Mouse (Mus musculus): ENCODE results near the gene Spsb2. TPM values are rescaled to one million over a fixed set of nuclear protein-coding genes. Genes with fewer than 3 reads are reported as not detected.

The Spsb2 gene
- polyA plus RNA-seq, 1 experiment from 2014 or later, result 12.7 TPM

Other genes starting within 250 kb of the Spsb2 start
- not detected in 2 replicates for gene C1rb, start 238.4 kb upstream of the Spsb2 start, polyA plus RNA-seq (2015; fragmentation: Nextera tagmentation; extraction: Ambion mirVana)
- gene C1s2, start 172.6 kb upstream of the Spsb2 start, polyA plus RNA-seq (2015; fragmentation: Nextera tagmentation; extraction: Ambion mirVana), result 0.07 TPM in 1 of 2 replicates, not detected in the other
- 56.8 and 61.9 TPM in 2 replicates for gene Lpcat3, start 145.6 kb upstream of the Spsb2 start, polyA plus RNA-seq (2015; fragmentation: Nextera tagmentation; extraction: Ambion mirVana)
- gene Emg1, start 96.5 kb upstream of the Spsb2 start, polyA plus RNA-seq (2015; fragmentation: Nextera tagmentation; extraction: Ambion mirVana), result 199 and 200 TPM in 2 replicates
- 327 and 340 TPM in 2 replicates for gene Phb2, start 96.3 kb upstream of the Spsb2 start, polyA plus RNA-seq (2015; fragmentation: Nextera tagmentation; extraction: Ambion mirVana)
- gene Ptpn6, start 69.9 kb upstream of the Spsb2 start, polyA plus RNA-seq (2015; fragmentation: Nextera tagmentation; extraction: Ambion mirVana), result 17.3 and 24.3 TPM in 2 replicates
- gene Grcc10, start 67.3 kb upstream of the Spsb2 start, polyA plus RNA-seq (2015; fragmentation: Nextera tagmentation; extraction: Ambion mirVana), result 406 and 416 TPM in 2 replicates
- not detected in 2 replicates for gene Gm45234, start 52.6 kb upstream of the Spsb2 start, polyA plus RNA-seq (2015; fragmentation: Nextera tagmentation; extraction: Ambion mirVana)
- gene Atn1, start 52.1 kb upstream of the Spsb2 start, polyA plus RNA-seq (2015; fragmentation: Nextera tagmentation; extraction: Ambion mirVana), result 15.6 and 16.1 TPM in 2 replicates
- gene Eno2, start 39.0 kb upstream of the Spsb2 start, polyA plus RNA-seq (2015; fragmentation: Nextera tagmentation; extraction: Ambion mirVana), result 2.1 and 3.4 TPM in 2 replicates
- 11.7 and 13.7 TPM in 2 replicates for gene Lrrc23, start 28.9 kb upstream of the Spsb2 start, polyA plus RNA-seq (2015; fragmentation: Nextera tagmentation; extraction: Ambion mirVana)
- 712 and 746 TPM in 2 replicates for gene Tpi1, start 5.6 kb downstream of the Spsb2 start, polyA plus RNA-seq (2015; fragmentation: Nextera tagmentation; extraction: Ambion mirVana)
- gene Usp5, start 20.8 kb downstream of the Spsb2 start, polyA plus RNA-seq (2015; fragmentation: Nextera tagmentation; extraction: Ambion mirVana), result 149 and 152 TPM in 2 replicates
- 188 and 197 TPM in 2 replicates for gene Cdca3, start 20.9 kb downstream of the Spsb2 start, polyA plus RNA-seq (2015; fragmentation: Nextera tagmentation; extraction: Ambion mirVana)
- 0.38 and 1.1 TPM in 2 replicates for gene Gnb3, start 31.6 kb downstream of the Spsb2 start, polyA plus RNA-seq (2015; fragmentation: Nextera tagmentation; extraction: Ambion mirVana)
- 23.9 and 26.9 TPM in 2 replicates for gene P3h3, start 49.1 kb downstream of the Spsb2 start, polyA plus RNA-seq (2015; fragmentation: Nextera tagmentation; extraction: Ambion mirVana)
- 0.54 and 0.59 TPM in 2 replicates for gene Gpr162, start 55.3 kb downstream of the Spsb2 start, polyA plus RNA-seq (2015; fragmentation: Nextera tagmentation; extraction: Ambion mirVana)
- 0.08 and 0.26 TPM in 2 replicates for gene Cd4, start 79.6 kb downstream of the Spsb2 start, polyA plus RNA-seq (2015; fragmentation: Nextera tagmentation; extraction: Ambion mirVana)
- gene Lag3, start 103.0 kb downstream of the Spsb2 start, polyA plus RNA-seq (2015; fragmentation: Nextera tagmentation; extraction: Ambion mirVana), result 2.3 TPM in 2 replicates
- gene Ptms, start 111.4 kb downstream of the Spsb2 start, polyA plus RNA-seq (2015; fragmentation: Nextera tagmentation; extraction: Ambion mirVana), result 454 and 458 TPM in 2 replicates
- gene Mlf2, start 122.7 kb downstream of the Spsb2 start, polyA plus RNA-seq (2015; fragmentation: Nextera tagmentation; extraction: Ambion mirVana), result 378 and 389 TPM in 2 replicates
- gene Cops7a, start 156.9 kb downstream of the Spsb2 start, polyA plus RNA-seq (2015; fragmentation: Nextera tagmentation; extraction: Ambion mirVana), result 142 and 151 TPM in 2 replicates
- 0.74 and 0.96 TPM in 2 replicates for gene Pianp, start 188.0 kb downstream of the Spsb2 start, polyA plus RNA-seq (2015; fragmentation: Nextera tagmentation; extraction: Ambion mirVana)
- 21.3 and 24.4 TPM in 2 replicates for gene Zfp384, start 200.5 kb downstream of the Spsb2 start, polyA plus RNA-seq (2015; fragmentation: Nextera tagmentation; extraction: Ambion mirVana)
- gene Ing4, start 231.1 kb downstream of the Spsb2 start, polyA plus RNA-seq (2015; fragmentation: Nextera tagmentation; extraction: Ambion mirVana), result 138 and 149 TPM in 2 replicates
- gene Acrbp, start 241.0 kb downstream of the Spsb2 start, polyA plus RNA-seq (2015; fragmentation: Nextera tagmentation; extraction: Ambion mirVana), result 10.8 and 12.9 TPM in 2 replicates

All from lung, embryonic 15.5 days (tissue).